Mouse (Mus musculus) layer of hippocampus, postnatal 36 days (tissue): ENCODE measurements at regions not wholly inside any gene's neighbourhood (a gene's known extent, or its start where the extent isn't known, plus 50 kb on each side); places are given as distances from the start of the nearest gene placed in this dataset.

ENCODE experiments used
- DNase-seq, 2 experiments: peaks; one replicate each; pipeline ENCODE4 v3.0.0; 2022

DNA sequence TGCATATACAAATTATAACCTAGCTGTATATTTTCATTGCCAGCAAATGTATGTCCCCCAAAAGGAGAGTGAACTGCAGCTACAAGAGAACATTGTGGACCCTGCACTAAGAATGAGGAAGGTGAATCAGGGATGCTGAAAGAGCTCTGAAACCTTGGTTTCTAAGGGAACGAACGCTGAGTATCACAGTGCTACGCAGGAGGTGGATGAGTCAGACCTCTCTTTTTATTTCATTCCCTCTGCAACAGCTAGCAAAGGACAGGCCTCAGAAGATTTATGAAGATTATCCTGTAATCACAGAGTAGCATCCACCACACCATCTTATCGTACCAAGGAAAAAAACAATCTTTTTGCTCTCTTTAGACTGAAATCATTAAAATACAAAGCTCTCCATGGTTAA, 50.2 kb upstream of the Ube3a start:
- peak in 1 of 2 experiments; percentile 3 for DNase-seq
